Comparison of ENCODE assay signal across 17 mouse cellular contexts in the genomic region with DNA sequence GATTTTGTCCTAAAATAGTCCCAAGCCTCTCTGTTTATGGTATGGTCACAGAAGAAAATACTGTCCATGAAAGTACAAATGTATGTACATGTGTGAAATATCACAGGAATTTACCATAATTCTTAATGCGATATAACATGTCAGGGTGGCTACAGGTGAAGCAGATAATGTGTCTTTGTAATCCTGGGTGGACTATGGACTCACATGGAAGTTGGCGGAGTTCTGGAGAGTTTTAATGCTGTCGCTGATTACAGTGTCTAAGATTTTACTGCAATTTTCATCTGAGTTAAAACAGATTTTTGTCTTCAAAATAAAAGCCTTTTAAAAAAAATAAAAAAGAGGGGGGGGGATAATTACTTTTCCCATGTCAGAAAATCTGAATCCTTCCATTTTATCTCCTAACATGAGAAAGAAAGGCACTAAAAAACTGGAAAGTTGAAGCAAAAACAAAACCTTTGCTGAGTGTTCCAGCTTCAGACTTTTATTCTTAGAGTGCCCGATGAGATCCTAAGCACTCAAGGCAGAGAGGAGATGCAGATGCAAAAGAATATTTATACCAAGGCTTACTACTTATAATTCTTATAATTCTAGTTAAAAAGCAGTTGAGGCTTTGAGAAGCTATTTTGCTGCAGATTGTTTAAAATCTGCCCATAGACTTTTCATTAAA.
"Had no signal": no experiment of that assay in that cellular context is flagged by ENCODE, and none has a peak within 500 bp of the region (broad histone marks: within the 10 kb centered on the region; RNA-seq: fewer than 3 reads in every experiment).

No protein-coding gene starts in this region.

- H3K36me3 ChIP-seq: lung, embryonic 15.5 days; midbrain, embryonic 10.5 days; neural tube, embryonic 13.5 days; neural tube, embryonic 15.5 days; stomach, embryonic 15.5 days had no signal

- H3K4me3 ChIP-seq: lung, embryonic 15.5 days; midbrain, embryonic 10.5 days; myocyte; neural tube, embryonic 13.5 days; neural tube, embryonic 15.5 days; stomach, embryonic 15.5 days had no signal

- H3K9ac ChIP-seq: liver, postnatal 0 days; lung, embryonic 15.5 days; neural tube, embryonic 13.5 days; neural tube, embryonic 15.5 days; stomach, embryonic 15.5 days had no signal

- H3K4me2 ChIP-seq: lung, embryonic 15.5 days; neural tube, embryonic 13.5 days; neural tube, embryonic 15.5 days; stomach, embryonic 15.5 days had no signal

- H3K4me1 ChIP-seq: lung, embryonic 15.5 days; neural tube, embryonic 13.5 days; neural tube, embryonic 15.5 days; stomach, embryonic 15.5 days had no signal

- H3K27me3 ChIP-seq: lung, embryonic 15.5 days; neural tube, embryonic 13.5 days; neural tube, embryonic 15.5 days; stomach, embryonic 15.5 days had no signal

- DNase-seq: liver, postnatal 0 days; lung, adult 2 months; lung, postnatal 4 days; midbrain, embryonic 14.5 days; right cerebral cortex, postnatal 14 days; thymus, adult 2 months; thymus, postnatal 25 days; thymus, postnatal 4 days had no signal

- H3K27ac ChIP-seq: lung, embryonic 15.5 days; midbrain, embryonic 10.5 days; neural tube, embryonic 13.5 days; neural tube, embryonic 15.5 days; stomach, embryonic 15.5 days; stomach, postnatal 0 days had no signal

- ATAC-seq: liver, postnatal 0 days; lung, postnatal 0 days; midbrain, embryonic 16.5 days had no signal

- H3K9me3 ChIP-seq: lung, embryonic 15.5 days; midbrain, embryonic 10.5 days; neural tube, embryonic 13.5 days; neural tube, embryonic 15.5 days; stomach, embryonic 15.5 days had no signal
